Mouse (Mus musculus): ENCODE data around the gene Ubr2. TPM values are rescaled to one million over a fixed set of nuclear protein-coding genes. Genes with fewer than 3 reads are reported as not detected.

The Ubr2 gene
- polyA plus RNA-seq, 1 experiment from 2014 or later: 16.2 TPM

DNA sequence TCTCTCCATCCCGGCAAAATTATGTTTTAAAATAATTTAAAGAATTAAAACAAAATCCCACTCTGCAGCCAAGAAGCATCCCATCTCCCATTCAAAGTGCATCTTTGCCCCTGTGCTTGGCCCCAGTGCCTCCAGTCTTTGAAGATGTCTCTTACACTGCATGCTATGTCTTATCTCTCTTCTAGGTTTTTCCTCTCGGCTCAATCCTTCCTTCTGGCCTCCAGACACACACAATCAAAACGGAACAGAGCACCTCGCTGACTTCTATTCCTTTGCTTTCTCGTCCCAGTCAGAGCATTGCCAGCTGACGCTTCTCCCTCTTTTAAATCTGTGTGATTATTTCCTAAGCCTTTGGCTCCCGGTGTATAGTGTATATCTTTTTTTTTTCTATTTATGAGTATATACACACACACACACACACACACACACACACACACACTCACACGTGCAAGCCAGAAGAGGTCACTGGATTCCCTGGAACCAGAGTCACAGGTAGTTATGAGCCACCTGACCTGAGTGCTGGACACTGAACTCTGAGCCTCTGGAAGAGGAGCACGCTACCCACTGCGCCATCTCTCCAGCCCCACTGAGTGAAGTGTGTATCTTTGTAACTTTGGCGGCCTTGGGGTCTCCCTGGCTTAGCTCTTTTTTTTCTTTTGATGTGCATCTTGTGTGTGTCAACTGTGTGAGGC lies 125.0 kb downstream of the Ubr2 start:
- Histone ChIP-seq H3K36me3 (replicated peaks) (no peaks in the 10 kb centered on the region), H3K4me3 (no peak overlapping the region), H3K9me3 (no peaks in the 10 kb centered on the region), H3K27me3 (replicated peaks; ENCODE audit: low read depth, poor library complexity, severe bottlenecking) (no peaks in the 10 kb centered on the region), H3K27ac (replicated peaks) (no peak overlapping the region), H3K4me1 (peaks cover 21% of the 10 kb centered on the region)
- WGBS: 84% methylated on average over 11 of the region's 11 CpGs
- DNase-seq (ENCODE audit: low spot score): no peak

DNA sequence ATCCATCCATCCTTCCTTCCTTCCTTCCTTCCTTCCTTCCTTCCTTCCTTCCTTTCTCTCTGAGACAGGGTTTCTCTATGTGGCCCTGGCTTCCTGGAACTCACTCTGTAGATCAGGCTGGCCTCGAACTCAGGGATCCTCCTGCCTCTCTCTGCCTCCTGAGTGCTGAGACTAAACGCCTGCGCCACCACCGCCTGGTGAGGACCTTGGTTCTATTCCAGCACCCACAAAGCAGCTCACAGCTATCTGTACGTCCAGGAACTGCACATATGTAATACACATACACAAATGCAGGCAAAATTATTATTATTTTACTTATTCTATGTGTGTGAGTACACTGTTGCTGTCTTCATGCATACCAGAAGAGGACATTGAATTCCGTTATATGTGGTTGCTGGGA lies 125.6 kb downstream of the Ubr2 start:
- DNase-seq (ENCODE audit: low spot score): no peak
- no peaks in the 10 kb centered on the region for H3K36me3 ChIP-seq (replicated peaks)
- no peaks in the 10 kb centered on the region for H3K27me3 ChIP-seq (replicated peaks; ENCODE audit: low read depth, poor library complexity, severe bottlenecking)
- H3K4me3 ChIP-seq: no peak overlapping the region
- H3K9me3 ChIP-seq: no peaks in the 10 kb centered on the region
- WGBS: 90% methylated on average over 6 of the region's 6 CpGs
- H3K4me1 ChIP-seq: peaks cover 21% of the 10 kb centered on the region
- H3K27ac ChIP-seq (replicated peaks): no peak overlapping the region

DNA sequence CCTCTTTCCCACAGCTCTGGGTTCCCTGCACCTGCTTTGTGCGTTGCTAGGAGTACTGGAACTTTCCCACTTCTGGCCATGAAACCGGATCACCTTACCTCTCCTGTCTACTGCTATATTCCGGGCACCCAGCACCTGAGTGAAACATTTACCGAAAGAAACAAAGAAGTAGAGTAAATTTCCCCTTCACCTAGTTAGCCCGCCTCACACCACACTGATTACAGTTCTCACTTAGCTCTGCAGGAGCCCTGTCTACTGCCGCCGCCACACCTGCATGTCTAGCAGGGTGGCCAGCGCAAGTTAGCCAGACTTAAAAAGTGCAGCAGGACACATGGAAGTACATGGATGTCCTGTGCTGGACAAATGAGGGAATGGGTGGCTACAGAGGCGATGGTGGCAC lies 127.2 kb downstream of the Ubr2 start:
- no peaks in the 10 kb centered on the region for H3K36me3 ChIP-seq (replicated peaks)
- no peaks in the 10 kb centered on the region for H3K27me3 ChIP-seq (replicated peaks; ENCODE audit: low read depth, poor library complexity, severe bottlenecking)
- no peak overlapping the region for H3K4me3 ChIP-seq
- no peak for DNase-seq (ENCODE audit: low spot score)
- H3K27ac ChIP-seq (replicated peaks): no peak overlapping the region
- no peaks in the 10 kb centered on the region for H3K9me3 ChIP-seq
- H3K4me1 ChIP-seq: peaks cover 12% of the 10 kb centered on the region
- 88% methylated on average over 9 of the region's 9 CpGs for WGBS

DNA sequence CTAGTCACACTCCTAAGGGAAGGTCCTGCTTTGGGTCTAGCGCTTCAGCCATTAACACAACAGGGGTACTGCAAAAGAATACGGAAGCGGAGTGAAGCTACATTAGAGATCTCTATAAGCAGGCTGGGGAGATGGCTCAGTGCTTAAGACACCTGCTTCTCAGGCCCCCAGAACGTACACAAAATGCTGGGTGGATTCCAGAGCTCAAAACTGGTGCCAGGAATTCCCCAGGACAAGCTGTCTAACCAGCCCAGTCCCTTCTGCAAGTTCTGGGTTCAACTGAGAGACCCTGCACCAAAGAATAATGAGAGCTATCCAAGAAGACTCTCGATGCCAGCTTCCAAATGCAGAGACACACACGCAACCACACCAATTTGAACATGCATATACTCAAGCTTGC lies 128.6 kb downstream of the Ubr2 start:
- Histone ChIP-seq H3K36me3 (replicated peaks) (no peaks in the 10 kb centered on the region), H3K4me3 (no peak overlapping the region), H3K27me3 (replicated peaks; ENCODE audit: low read depth, poor library complexity, severe bottlenecking) (no peaks in the 10 kb centered on the region), H3K4me1 (peaks cover 15% of the 10 kb centered on the region), H3K9me3 (no peaks in the 10 kb centered on the region), H3K27ac (replicated peaks) (no peak overlapping the region)
- DNase-seq (ENCODE audit: low spot score): no peak
- WGBS: 91% methylated on average over 6 of the region's 6 CpGs

DNA sequence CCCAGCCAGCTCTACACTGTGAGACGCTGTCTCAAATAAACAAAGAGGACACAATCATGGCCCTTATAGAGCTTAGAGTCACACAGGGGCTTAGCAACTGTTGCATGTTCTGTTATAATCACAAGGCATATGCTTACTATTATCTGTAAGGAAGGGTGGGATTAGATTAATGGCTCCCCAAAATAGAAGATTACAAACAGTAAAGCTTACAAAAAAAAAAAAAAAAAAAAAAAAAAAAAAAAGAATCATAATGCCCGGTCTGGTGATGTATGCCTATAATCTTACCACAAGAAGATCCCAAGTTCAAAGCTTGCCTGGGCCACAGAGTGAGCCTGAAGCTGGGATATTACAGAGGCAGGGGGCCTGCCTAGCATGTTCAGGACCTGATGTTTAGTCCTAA lies 130.0 kb downstream of the Ubr2 start:
- 82% methylated on average over 2 of the region's 2 CpGs for WGBS
- no peak for DNase-seq (ENCODE audit: low spot score)
- H3K9me3 ChIP-seq: no peaks in the 10 kb centered on the region

DNA sequence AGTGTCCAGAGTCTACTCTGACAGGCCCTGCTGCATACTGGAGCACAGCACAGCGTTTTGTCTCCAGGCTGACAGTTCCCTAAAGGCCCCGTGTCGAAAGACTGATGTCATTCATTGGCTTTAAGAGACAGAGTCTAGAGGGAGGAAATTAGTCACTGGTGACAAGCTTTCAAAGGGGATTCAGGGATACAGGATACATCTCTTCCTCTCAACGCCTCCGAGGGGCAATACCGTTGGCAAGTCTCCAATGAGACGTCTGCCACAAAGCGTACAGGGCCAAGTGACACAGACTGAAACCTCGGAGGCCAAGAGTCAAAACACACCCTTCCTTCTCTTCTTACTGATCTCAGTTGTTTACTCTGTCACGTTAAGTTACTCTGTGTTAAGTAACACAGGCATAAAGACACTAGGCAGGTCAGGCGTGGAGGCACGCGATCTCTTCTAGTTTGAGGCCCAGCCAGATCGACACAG lies 130.5 kb downstream of the Ubr2 start:
- DNase-seq (ENCODE audit: low spot score): no peak
- H3K27me3 ChIP-seq (replicated peaks; ENCODE audit: low read depth, poor library complexity, severe bottlenecking): no peaks in the 10 kb centered on the region
- 62% methylated on average over 14 of the region's 14 CpGs for WGBS
- no peak overlapping the region for H3K27ac ChIP-seq (replicated peaks)
- H3K4me1 ChIP-seq: peaks cover 14% of the 10 kb centered on the region
- no peaks in the 10 kb centered on the region for H3K36me3 ChIP-seq (replicated peaks)
- no peak overlapping the region for H3K4me3 ChIP-seq
- H3K9me3 ChIP-seq: no peaks in the 10 kb centered on the region

More for the DNA sequence above, 130.0 kb downstream of the Ubr2 start:
- no peak overlapping the region for H3K27ac ChIP-seq (replicated peaks)
- no peaks in the 10 kb centered on the region for H3K27me3 ChIP-seq (replicated peaks; ENCODE audit: low read depth, poor library complexity, severe bottlenecking)
- no peak overlapping the region for H3K4me3 ChIP-seq
- H3K4me1 ChIP-seq: peaks cover 14% of the 10 kb centered on the region
- H3K36me3 ChIP-seq (replicated peaks): no peaks in the 10 kb centered on the region

Other genes with a start within 250 kb of the Ubr2 start
- gene Ptcra, start 246.8 kb downstream of the Ubr2 start, polyA plus RNA-seq (2016; fragmentation: Nextera tagmentation; extraction: Ambion mirVana): 0.62 and 1.6 TPM in 2 replicates
- 44.8 TPM in 2 replicates for gene 2310039H08Rik, start 237.9 kb downstream of the Ubr2 start, polyA plus RNA-seq (2016; fragmentation: Nextera tagmentation; extraction: Ambion mirVana)
- gene Rpl7l1, start 227.9 kb downstream of the Ubr2 start, polyA plus RNA-seq (2016; fragmentation: Nextera tagmentation; extraction: Ambion mirVana): 222 and 236 TPM in 2 replicates
- 3.0 and 4.4 TPM in 2 replicates for gene Bicral, start 152.1 kb downstream of the Ubr2 start, polyA plus RNA-seq (2016; fragmentation: Nextera tagmentation; extraction: Ambion mirVana)
- 52.9 and 57.9 TPM in 2 replicates for gene Tbcc, start 119.9 kb downstream of the Ubr2 start, polyA plus RNA-seq (2016; fragmentation: Nextera tagmentation; extraction: Ambion mirVana)
- gene Prph2, start 100.1 kb downstream of the Ubr2 start, polyA plus RNA-seq (2016; fragmentation: Nextera tagmentation; extraction: Ambion mirVana): not detected in 2 replicates